Mouse (Mus musculus): ENCODE results near the gene Tshz2. TPM values are rescaled to one million over a fixed set of nuclear protein-coding genes. Genes with fewer than 3 reads are reported as not detected.
A peak's percentile ranks its signal among the peaks of the same experiment; 100 is the strongest.

Gene Tshz2
- polyA plus RNA-seq, 1 experiment = not detected

DNA sequence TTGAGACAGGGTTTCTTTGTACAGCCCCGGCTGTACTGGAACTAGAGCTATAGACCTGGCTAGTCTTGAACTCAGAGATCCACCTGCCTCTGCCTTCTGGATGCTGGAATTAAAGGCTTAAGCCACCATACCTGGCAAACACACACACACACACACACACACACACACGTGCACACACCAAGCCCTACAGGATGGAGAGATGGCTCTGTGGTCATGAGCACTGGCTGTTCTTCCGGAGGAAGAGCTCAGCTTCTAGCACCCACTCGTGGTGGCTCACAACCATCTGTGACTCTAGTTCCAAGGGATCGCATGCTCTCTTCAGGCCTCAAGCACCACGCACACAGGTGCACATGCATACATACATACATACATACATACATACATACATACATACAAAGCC is 471.6 kb downstream of the Tshz2 start:
- Histone ChIP-seq H3K36me3 (ENCODE audit: control insufficient read depth, insufficient read depth) (peaks cover 7% of the 10 kb centered on the region), H3K27me3 (ENCODE audit: control insufficient read depth, insufficient read depth, insufficient read length) (no peaks in the 10 kb centered on the region), H3ac (ENCODE audit: control insufficient read depth, insufficient read length, low read depth) (no peak overlapping the region), H3K4me3 (ENCODE audit: insufficient read depth, poor library complexity, severe bottlenecking) (no peak overlapping the region), H3K79me3 (ENCODE audit: low read depth) (no peaks in the 10 kb centered on the region), H3K79me2 (ENCODE audit: control insufficient read depth, insufficient read depth) (no peaks in the 10 kb centered on the region)
- TF ChIP-seq USF1 (IDR thresholded peaks at IDR 0.05; ENCODE audit: low read depth) (no peak), FOSL1 (IDR thresholded peaks at IDR 0.05; ENCODE audit: insufficient read depth, low read length, poor library complexity, severe bottlenecking) (no peak), CEBPB (IDR thresholded peaks at IDR 0.05; ENCODE audit: low read depth) (no peak), MAX (IDR thresholded peaks at IDR 0.05) (no peak), CTCF (IDR thresholded peaks at IDR 0.05; ENCODE audit: control insufficient read depth, insufficient read depth, insufficient read length) (no peak), MYOG (IDR thresholded peaks at IDR 0.05; ENCODE audit: control insufficient read depth, extremely low read depth, insufficient read length) (no peak), MYOD1 (IDR thresholded peaks at IDR 0.05; ENCODE audit: control insufficient read depth, insufficient read length, low read depth) (no peak)

DNA sequence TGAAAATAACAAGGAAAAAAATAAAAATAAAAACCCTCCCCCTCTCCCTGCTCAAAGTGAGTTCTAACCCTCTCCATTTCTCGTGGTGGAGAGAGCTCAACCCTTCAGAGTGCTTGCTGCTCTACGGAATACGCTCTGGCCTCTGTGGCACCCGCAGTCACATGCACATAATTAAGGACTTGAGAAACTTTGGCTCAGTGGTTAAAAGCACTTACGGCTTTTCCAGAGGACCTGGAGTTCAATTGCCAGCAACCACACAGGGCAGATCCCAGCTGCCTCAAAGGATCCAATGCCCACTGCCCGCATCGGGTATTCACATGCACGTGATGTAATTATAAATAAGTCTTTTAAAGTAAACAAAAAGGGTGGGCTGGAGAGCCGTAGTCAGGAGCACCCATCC is 473.2 kb downstream of the Tshz2 start:
- TF ChIP-seq MAX (IDR thresholded peaks at IDR 0.05) = no peak
- TF ChIP-seq CEBPB (IDR thresholded peaks at IDR 0.05; ENCODE audit: low read depth) = no peak
- no peak for TF ChIP-seq FOSL1 (IDR thresholded peaks at IDR 0.05; ENCODE audit: insufficient read depth, low read length, poor library complexity, severe bottlenecking)
- no peak for TF ChIP-seq MYOD1 (IDR thresholded peaks at IDR 0.05; ENCODE audit: control insufficient read depth, insufficient read length, low read depth)
- no peak for TF ChIP-seq USF1 (IDR thresholded peaks at IDR 0.05; ENCODE audit: low read depth)
- TF ChIP-seq MYOG (IDR thresholded peaks at IDR 0.05; ENCODE audit: control insufficient read depth, extremely low read depth, insufficient read length) = no peak
- no peaks in the 10 kb centered on the region for H3K27me3 ChIP-seq (ENCODE audit: control insufficient read depth, insufficient read depth, insufficient read length)
- H3K4me3 ChIP-seq (ENCODE audit: insufficient read depth, poor library complexity, severe bottlenecking) = no peak overlapping the region
- H3ac ChIP-seq (ENCODE audit: control insufficient read depth, insufficient read length, low read depth) = no peak overlapping the region
- no peaks in the 10 kb centered on the region for H3K79me3 ChIP-seq (ENCODE audit: low read depth)
- peaks cover 14% of the 10 kb centered on the region for H3K36me3 ChIP-seq (ENCODE audit: control insufficient read depth, insufficient read depth)
- no peaks in the 10 kb centered on the region for H3K79me2 ChIP-seq (ENCODE audit: control insufficient read depth, insufficient read depth)

DNA sequence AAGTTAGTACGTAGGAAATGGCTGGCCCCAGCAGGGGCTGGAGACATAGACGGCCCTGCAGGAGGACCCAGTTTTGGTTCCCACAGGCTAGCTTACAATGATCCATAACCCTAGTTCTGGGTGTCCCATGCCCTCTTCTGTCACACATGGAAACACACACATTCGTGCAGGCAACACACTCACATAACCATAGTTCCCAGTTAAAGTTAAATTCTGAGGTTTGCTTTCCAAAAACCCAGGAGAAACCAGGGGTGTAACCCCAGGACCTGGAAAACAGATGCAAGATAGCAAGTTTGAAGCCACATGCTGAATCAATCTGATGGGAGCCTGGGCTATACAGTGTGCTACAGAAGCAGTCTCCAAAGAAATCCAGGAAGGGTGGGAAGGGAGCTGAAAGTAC is 475.0 kb downstream of the Tshz2 start:
- Histone ChIP-seq H3K27me3 (ENCODE audit: control insufficient read depth, insufficient read depth, insufficient read length) (no peaks in the 10 kb centered on the region), H3K79me3 (ENCODE audit: low read depth) (peaks cover 1% of the 10 kb centered on the region), H3ac (ENCODE audit: control insufficient read depth, insufficient read length, low read depth) (no peak overlapping the region), H3K36me3 (ENCODE audit: control insufficient read depth, insufficient read depth) (peaks cover 22% of the 10 kb centered on the region), H3K79me2 (ENCODE audit: control insufficient read depth, insufficient read depth) (no peaks in the 10 kb centered on the region), H3K4me3 (ENCODE audit: insufficient read depth, poor library complexity, severe bottlenecking) (no peak overlapping the region)
- no peak for TF ChIP-seq MYOG (IDR thresholded peaks at IDR 0.05; ENCODE audit: control insufficient read depth, extremely low read depth, insufficient read length)
- TF ChIP-seq CTCF (IDR thresholded peaks at IDR 0.05; ENCODE audit: control insufficient read depth, insufficient read depth, insufficient read length) = no peak
- TF ChIP-seq MAX (IDR thresholded peaks at IDR 0.05) = no peak
- no peak for TF ChIP-seq USF1 (IDR thresholded peaks at IDR 0.05; ENCODE audit: low read depth)
- TF ChIP-seq FOSL1 (IDR thresholded peaks at IDR 0.05; ENCODE audit: insufficient read depth, low read length, poor library complexity, severe bottlenecking) = no peak
- no peak for TF ChIP-seq MYOD1 (IDR thresholded peaks at IDR 0.05; ENCODE audit: control insufficient read depth, insufficient read length, low read depth)
- no peak for TF ChIP-seq CEBPB (IDR thresholded peaks at IDR 0.05; ENCODE audit: low read depth)

DNA sequence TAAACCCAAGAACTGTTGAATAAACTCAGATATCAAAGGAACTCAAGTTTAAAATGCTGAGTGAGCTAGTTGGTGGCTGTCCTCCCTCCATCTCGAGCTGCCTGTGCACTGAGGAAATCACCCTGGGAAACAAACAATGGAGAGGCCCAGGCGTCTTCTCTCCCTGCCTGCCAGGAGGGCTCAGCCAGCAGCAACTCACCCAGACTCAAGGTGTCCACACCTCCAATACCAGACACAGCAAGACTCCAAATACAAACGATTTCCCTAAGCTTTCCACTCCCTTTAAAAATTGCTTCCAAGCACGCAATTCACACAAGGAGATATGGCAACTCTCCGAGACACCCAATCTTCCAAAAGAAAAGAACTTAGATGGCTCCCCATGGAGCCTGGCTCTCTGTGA is 476.7 kb downstream of the Tshz2 start:
- TF ChIP-seq MAX (IDR thresholded peaks at IDR 0.05) (no peak), MYOD1 (IDR thresholded peaks at IDR 0.05; ENCODE audit: control insufficient read depth, insufficient read length, low read depth) (no peak), USF1 (IDR thresholded peaks at IDR 0.05; ENCODE audit: low read depth) (no peak), MYOG (IDR thresholded peaks at IDR 0.05; ENCODE audit: control insufficient read depth, extremely low read depth, insufficient read length) (no peak)
- Histone ChIP-seq H3ac (ENCODE audit: control insufficient read depth, insufficient read length, low read depth) (no peak overlapping the region), H3K27me3 (ENCODE audit: control insufficient read depth, insufficient read depth, insufficient read length) (no peaks in the 10 kb centered on the region), H3K79me3 (ENCODE audit: low read depth) (peaks cover 1% of the 10 kb centered on the region), H3K4me3 (ENCODE audit: insufficient read depth, poor library complexity, severe bottlenecking) (no peak overlapping the region), H3K36me3 (ENCODE audit: control insufficient read depth, insufficient read depth) (peaks cover 39% of the 10 kb centered on the region), H3K79me2 (ENCODE audit: control insufficient read depth, insufficient read depth) (no peaks in the 10 kb centered on the region)

DNA sequence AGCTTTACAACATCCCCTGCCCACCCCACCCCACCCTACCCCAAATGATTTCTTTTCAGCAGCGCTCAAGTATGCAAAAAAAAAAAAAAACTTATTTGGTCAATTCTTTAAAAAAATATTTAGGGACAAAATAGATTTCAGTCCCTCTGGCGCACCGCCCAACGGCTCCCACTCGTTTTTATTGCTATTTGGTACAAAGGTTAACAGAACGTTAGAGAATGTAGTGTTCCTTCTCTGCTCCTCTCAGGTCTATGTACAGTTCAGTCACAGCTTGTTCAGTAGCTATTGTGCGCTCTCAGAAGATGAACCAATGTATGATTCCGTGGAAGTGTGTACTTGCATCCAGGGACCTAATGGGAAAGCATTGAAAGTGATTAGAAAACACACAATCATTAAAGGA is 477.5 kb downstream of the Tshz2 start:
- no peak overlapping the region for H3ac ChIP-seq (ENCODE audit: control insufficient read depth, insufficient read length, low read depth)
- no peak for TF ChIP-seq USF1 (IDR thresholded peaks at IDR 0.05; ENCODE audit: low read depth)
- TF ChIP-seq MAX (IDR thresholded peaks at IDR 0.05) = no peak
- TF ChIP-seq CEBPB (IDR thresholded peaks at IDR 0.05; ENCODE audit: low read depth) = no peak
- no peak for TF ChIP-seq MYOD1 (IDR thresholded peaks at IDR 0.05; ENCODE audit: control insufficient read depth, insufficient read length, low read depth)
- no peak for TF ChIP-seq CTCF (IDR thresholded peaks at IDR 0.05; ENCODE audit: control insufficient read depth, insufficient read depth, insufficient read length)
- TF ChIP-seq MYOG (IDR thresholded peaks at IDR 0.05; ENCODE audit: control insufficient read depth, extremely low read depth, insufficient read length) = no peak
- no peak for TF ChIP-seq FOSL1 (IDR thresholded peaks at IDR 0.05; ENCODE audit: insufficient read depth, low read length, poor library complexity, severe bottlenecking)
- peaks cover 3% of the 10 kb centered on the region for H3K79me3 ChIP-seq (ENCODE audit: low read depth)
- peaks cover 47% of the 10 kb centered on the region for H3K36me3 ChIP-seq (ENCODE audit: control insufficient read depth, insufficient read depth)
- peaks cover 3% of the 10 kb centered on the region for H3K79me2 ChIP-seq (ENCODE audit: control insufficient read depth, insufficient read depth)
- H3K4me3 ChIP-seq (ENCODE audit: insufficient read depth, poor library complexity, severe bottlenecking) = no peak overlapping the region
- no peaks in the 10 kb centered on the region for H3K27me3 ChIP-seq (ENCODE audit: control insufficient read depth, insufficient read depth, insufficient read length)

DNA sequence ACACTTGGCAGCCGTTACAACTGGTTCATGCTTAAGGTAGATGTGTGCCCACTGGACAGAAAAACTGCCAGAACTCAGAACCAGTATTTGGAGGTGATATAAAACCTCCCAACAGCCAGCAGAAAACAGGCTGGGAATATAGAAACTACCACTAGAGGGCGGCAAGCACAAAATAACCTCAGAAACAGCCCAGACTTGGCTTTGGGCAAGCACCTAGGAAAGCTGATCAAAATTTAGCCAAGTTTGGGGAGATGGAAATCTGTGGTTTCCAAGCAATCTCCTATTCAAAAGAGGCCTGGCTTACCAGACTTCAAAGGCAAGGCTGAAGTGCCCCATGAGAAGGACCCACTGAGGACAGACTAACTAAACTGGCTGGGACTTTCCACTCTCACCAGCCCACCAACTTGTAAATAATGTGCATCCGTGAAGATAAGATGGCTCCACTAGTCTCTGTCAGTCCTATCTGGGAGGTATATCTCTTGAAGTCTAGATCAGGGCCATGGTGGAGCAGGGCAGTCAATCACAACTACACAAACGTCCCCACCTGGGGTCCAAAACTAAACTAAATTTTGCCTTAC is 484.0 kb downstream of the Tshz2 start:
- peaks cover 72% of the 10 kb centered on the region for H3K36me3 ChIP-seq (ENCODE audit: control insufficient read depth, insufficient read depth)
- peaks cover 20% of the 10 kb centered on the region for H3K79me3 ChIP-seq (ENCODE audit: low read depth)

More for the DNA sequence above, 484.0 kb downstream of the Tshz2 start:
- TF ChIP-seq CEBPB (IDR thresholded peaks at IDR 0.05; ENCODE audit: low read depth) = no peak
- no peak for TF ChIP-seq MYOG (IDR thresholded peaks at IDR 0.05; ENCODE audit: control insufficient read depth, extremely low read depth, insufficient read length)
- TF ChIP-seq CTCF (IDR thresholded peaks at IDR 0.05; ENCODE audit: control insufficient read depth, insufficient read depth, insufficient read length) = peak; percentile 2
- no peak for TF ChIP-seq FOSL1 (IDR thresholded peaks at IDR 0.05; ENCODE audit: insufficient read depth, low read length, poor library complexity, severe bottlenecking)
- TF ChIP-seq MYOD1 (IDR thresholded peaks at IDR 0.05; ENCODE audit: control insufficient read depth, insufficient read length, low read depth) = no peak
- Histone ChIP-seq H3K4me3 (ENCODE audit: insufficient read depth, poor library complexity, severe bottlenecking) (no peak overlapping the region), H3K79me2 (ENCODE audit: control insufficient read depth, insufficient read depth) (peaks cover 58% of the 10 kb centered on the region), H3K27me3 (ENCODE audit: control insufficient read depth, insufficient read depth, insufficient read length) (no peaks in the 10 kb centered on the region), H3ac (ENCODE audit: control insufficient read depth, insufficient read length, low read depth) (no peak overlapping the region)
